Mouse (Mus musculus) layer of hippocampus, postnatal 14 days (tissue): ENCODE measurements around the gene Cntn5. TPM values are rescaled to one million over a fixed set of nuclear protein-coding genes. Genes with fewer than 3 reads are reported as not detected.

Experiments used
- DNase-seq, 2 experiments: peaks; one replicate each; pipeline ENCODE4 v3.0.0; 2021 to 2022; ENCODE audit warnings: low spot score in 2 of 2, mixed read lengths in 1 of 2
- total RNA-seq, 2 experiments: library from RNA; stranded (reverse); gene quantifications; 2 replicates each; pipeline ENCODE4 v1.2.3; 2021

The Cntn5 gene
- total RNA-seq, 2 experiments from 2014 or later = 9.7 to 15.3 TPM

DNA sequence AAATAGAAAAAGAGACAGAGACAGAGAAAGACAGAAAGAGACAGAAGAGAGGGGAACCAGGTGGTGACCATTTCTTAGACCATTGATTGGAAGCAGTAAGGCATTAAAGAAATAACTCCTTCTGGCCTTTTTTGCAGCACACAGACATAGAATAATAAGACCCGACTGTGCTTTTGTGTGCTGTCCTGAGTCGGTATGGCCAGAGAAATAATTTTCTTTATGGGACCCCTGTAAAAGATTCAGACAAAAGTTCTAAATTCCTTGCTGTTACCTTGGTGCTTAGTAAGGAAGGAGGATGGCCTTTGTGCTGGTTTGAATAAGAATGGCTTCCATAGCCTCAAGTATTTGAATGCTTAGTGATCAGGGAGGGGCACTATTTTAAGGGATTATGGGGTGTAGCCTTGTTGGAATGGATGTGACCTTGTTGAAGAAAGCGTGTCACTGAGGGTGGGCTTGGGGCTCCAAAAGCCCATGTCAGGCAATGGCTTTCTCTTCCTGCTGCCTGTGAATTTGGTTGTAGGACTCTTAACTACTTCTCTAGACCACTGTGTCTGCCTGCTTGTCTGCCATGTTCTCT lies 455.5 kb downstream of the Cntn5 start:
- DNase-seq = no peak

DNA sequence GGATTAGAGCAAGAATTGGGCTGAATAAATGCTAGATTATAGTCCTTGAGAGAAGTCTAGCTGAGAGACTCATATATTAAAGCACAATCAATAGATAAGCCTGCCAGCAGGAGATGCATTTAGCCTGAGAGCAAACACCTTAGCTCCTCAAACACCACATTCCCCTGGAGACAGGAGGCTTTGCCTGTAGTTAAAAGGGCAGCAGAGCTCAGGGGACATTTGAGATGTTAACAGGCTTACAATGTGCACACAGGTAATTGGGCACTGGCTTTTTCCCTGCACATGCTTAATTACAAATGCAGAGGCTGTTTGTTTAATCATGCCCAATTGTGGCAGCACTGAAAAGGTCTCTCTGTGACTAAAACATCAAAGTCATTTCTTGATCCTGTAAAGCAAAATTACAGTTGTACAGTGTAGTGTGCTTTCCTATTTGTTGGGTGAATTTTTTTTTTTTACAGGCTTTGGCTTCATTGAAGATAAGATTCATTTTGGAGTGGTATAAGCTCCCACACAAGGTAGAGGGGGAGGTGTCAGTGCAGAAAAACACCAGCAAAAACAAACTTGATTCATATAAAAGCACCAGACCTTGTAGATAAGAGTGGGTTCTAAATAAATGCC lies 457.2 kb downstream of the Cntn5 start:
- DNase-seq = no peak

DNA sequence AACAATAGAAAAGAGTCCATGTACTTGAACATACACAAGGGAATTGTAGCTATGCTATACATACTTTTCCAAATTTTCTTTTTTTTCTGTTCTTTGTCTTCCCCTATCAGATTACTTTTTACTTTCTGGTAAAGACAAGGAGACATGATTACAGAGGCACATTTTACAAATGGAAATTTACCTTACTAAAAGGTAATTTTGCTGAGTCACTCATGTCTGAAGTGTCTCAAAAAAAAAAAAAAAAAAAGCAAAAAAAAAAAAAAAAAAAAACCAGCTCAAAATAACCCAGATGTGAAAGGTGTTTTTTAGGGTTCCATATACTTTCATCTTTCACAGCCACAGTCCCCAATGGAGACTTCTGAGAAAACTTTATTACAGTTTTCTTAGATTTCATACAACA lies 492.5 kb downstream of the Cntn5 start:
- no peak for DNase-seq

DNA sequence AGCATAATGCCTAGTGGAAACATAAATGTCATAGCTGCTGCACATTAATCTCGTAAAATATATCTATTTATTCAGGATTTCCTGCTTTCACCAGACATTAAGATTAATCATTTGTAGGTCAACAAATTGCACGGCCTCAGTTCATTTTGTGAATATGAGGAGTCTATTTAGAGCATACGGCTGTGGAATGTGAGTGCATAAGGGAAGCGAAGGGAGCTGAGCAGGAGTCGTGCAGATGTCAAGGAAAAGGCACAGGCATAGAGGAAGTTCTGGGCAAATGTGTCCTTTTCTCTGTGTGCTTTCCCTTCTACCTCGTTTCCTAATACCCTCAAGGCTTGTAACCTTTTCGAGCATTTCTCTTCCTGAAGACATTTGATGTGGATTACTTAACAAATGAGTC lies 504.5 kb downstream of the Cntn5 start:
- DNase-seq = no peak

GRCm38 (mm10) chr9:10389863-10390262 lies 514.7 kb downstream of the Cntn5 start:
- DNase-seq = no peak

DNA sequence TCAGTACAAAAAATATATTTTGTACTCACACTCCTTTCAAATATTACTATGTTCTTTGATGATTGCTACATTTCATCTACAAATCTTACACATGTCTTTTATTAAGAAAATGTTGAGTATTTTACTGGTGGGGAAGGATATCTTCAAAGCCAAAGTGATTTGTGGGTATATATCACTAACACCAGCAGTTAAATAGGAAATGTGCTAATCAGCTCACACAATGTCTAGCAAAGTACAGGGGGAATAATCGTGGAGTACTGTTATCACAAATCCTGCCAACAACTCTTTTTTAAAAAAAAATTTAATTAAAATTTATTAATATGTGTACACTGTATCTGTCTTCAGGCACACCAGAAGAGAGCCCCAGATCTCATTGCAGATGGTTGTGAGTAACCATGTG lies 520.1 kb downstream of the Cntn5 start:
- no peak for DNase-seq

DNA sequence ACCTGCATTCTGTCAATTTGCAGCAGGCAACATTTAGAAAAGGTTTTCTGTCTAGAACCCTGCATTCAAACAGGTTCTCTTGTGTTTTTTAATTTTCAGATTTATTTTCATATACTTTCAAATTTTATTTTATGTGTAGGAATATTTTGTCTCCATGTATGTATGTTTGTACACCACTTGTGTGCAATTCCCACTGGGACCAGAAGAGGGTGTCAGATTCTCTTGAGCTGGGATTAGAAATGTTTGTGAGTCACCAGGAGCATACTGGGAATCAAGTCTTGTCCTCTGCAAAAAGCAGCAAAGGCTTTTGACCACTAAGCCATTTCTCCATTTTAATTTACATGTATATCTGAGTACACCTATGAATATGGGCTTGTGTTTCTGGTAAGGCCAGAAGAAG lies 521.4 kb downstream of the Cntn5 start:
- no peak for DNase-seq

DNA sequence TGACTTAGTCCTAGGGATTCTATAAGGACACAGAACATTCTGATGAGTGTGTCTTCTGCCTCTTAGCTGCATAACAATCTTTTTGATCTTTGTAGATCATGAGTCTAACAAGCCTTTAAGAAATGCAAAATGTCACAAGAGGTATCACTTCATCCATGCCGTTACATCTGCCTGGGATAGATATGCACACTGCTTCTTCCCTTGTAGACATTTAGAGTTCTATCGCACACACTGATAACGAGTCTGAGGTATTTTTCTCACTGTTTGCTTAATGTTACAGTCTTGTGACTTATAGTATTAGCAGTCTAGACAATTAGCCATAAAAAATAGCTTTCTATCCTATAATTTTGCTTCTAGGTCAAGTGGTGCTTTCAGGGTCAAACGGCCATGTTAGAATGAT lies 522.9 kb downstream of the Cntn5 start:
- no peak for DNase-seq

- DNase-seq = no peak
Measured at GRCm38 (mm10) chr9:10376261-10376660, 528.3 kb downstream of the Cntn5 start.

GRCm38 (mm10) chr9:10368971-10369370 lies 535.6 kb downstream of the Cntn5 start:
- DNase-seq = no peak

- no peak for DNase-seq
Measured at GRCm38 (mm10) chr9:10368410-10368809, 536.2 kb downstream of the Cntn5 start.

DNA sequence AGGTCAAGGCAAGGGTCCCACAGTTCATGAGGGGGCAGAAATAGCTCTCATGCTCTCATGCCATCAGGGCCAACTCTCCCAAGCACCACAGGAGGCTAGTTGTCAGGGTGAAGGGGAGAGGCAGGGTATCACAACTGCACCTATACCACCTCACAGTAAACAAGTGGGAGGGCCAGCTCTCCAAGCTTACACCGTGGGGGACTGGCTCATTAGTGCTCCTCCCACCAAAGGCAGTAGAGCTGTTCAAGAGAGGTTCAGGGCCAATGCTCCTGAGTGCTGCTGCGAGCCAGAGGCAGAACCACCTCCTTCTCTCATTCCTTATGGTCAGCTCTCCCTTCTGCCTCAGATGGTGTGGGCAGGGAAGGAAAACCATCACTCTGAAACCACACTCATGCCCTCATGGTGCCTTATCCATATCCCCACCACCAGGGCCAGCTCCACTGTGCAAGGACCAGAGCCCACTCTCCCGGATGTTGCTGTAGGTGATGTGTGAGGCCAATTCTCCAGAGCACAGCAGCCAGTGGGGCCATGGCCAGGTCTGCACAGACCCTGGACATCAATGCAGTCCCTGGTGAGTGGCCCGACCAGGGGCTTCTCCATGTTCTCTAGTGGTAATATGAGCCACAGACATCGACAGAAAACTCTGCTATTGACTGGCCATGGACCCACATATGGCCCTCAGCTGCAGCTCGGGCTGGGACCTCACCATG lies 538.2 kb downstream of the Cntn5 start:
- no peak for DNase-seq

GRCm38 (mm10) chr9:10350909-10351655 lies 553.5 kb downstream of the Cntn5 start:
- no peak for DNase-seq

GRCm38 (mm10) chr9:10348741-10349140 lies 555.8 kb downstream of the Cntn5 start:
- no peak for DNase-seq

DNA sequence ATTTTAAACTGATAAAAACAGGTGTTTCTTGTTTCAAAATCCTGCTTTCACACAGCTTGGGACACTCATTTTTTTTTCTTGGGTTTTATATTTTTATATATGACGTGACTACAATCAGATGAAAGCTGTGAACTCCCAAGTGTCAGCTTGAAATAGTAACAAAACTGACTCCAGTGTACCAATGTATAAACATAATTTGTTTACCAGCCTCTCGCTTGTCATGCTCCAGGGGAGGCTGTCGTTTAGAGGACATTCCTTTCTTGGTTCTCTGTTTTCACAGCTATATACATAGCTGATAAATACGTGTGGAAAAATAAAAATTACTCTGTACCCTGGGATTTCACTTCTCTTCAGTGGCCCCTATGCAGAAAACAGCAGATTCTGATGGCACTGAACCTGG lies 556.4 kb downstream of the Cntn5 start:
- DNase-seq = no peak

GRCm38 (mm10) chr9:10340751-10341150 lies 563.8 kb downstream of the Cntn5 start:
- no peak for DNase-seq

- DNase-seq = no peak
Measured at GRCm38 (mm10) chr9:10339716-10340115, 564.9 kb downstream of the Cntn5 start.

DNA sequence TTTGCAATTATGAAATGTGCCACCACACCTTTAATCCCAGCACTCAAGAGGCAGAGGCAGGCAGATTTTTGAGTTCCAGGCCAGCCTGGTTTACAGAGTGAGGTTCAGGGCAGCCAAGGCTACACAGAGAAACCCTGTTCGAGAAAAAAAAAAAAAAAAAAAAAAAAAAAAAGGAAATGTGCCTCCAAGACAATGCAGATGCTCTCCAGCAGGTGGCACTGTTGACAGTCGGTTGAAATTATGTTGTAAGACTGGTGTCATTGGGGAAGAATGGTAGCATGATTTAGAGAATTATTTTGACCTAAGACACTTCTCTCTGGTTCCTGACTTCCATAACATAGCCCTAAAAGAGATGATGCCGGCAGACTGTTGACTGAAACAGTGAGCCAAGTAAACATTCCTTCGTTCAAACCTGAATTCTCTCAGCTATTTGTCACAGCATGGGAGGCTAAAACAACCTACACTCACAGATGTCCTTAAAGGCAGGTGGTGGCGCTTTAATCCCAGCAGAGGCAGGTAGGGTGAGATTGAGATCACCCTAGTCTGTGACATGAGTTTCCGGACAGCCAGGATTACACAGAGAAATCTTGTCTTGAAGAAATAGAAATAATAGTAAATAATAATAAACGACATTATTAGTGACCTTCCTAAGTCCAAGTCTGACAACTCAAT lies 579.7 kb downstream of the Cntn5 start:
- DNase-seq = peak; percentile 25 to 26

GRCm38 (mm10) chr9:10269342-10269741 lies 635.2 kb downstream of the Cntn5 start:
- DNase-seq = peak; percentile 17 to 81

DNA sequence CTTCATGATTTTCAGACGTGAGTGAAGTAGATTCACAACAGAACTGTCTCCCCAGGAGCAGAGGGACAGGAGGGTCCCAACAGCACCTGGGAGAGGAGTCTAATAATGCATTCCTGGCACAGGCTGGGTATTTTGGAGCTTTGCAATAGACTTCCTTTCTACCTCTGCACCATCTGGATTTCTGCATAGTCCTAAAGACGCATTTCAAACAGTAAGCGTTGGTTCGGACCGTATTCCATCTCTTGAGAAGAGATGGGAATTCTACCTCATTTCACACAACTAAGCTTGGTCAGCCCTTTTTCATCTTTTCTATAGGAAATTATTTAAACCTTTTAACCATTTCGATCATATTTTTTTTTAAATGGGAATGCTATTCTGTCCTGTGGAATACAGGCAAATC lies 635.7 kb downstream of the Cntn5 start:
- DNase-seq = peak in 1 of 2 experiments; percentile 4

- DNase-seq = no peak
Measured at GRCm38 (mm10) chr9:10265616-10266015, 639.0 kb downstream of the Cntn5 start.
